Mouse (Mus musculus) ES-E14 (cell line): ENCODE data around the gene Dph6. TPM values are rescaled to one million over a fixed set of nuclear protein-coding genes. Genes with fewer than 3 reads are reported as not detected.
"Not testable (repeated sequence)": the region's sequence is repeated elsewhere in the genome, so short reads cannot be mapped to it uniquely, and the experiment has no call there.

Experiments used
- DNase-seq: peaks from one replicate; pipeline ENCODE4 v3.0.0-alpha.2; 2013; ENCODE audit warnings: low read depth, low spot score
- H3K27ac ChIP-seq: 2 replicates; pipeline ENCODE4 v1.5.1; 2012; ENCODE audit warnings: low read depth, mild to moderate bottlenecking, low read length, moderate library complexity, mixed read lengths; ENCODE audit not compliant: poor library complexity, insufficient read depth, severe bottlenecking
- H3K36me3 ChIP-seq: 2 replicates; pipeline ENCODE4 v1.6.1; 2012; ENCODE audit warnings: mild to moderate bottlenecking, low read length, moderate library complexity, mixed read lengths; ENCODE audit not compliant: control insufficient read depth, poor library complexity, insufficient read depth, severe bottlenecking
- H3K4me1 ChIP-seq, 2 experiments: fragments of 150-350 bp in 1 of 2; sonication (generic) in 1 of 2; 2 replicates each; pipeline ENCODE4 v1.6.1; 2012; ENCODE audit warnings: low read length in 2 of 2, mild to moderate bottlenecking in 1 of 2, mixed read lengths in 1 of 2; ENCODE audit not compliant: control insufficient read depth in 2 of 2, insufficient read depth in 2 of 2, poor library complexity in 1 of 2
- H3K4me3 ChIP-seq, 2 experiments: fragments of 150-350 bp in 1 of 2; sonication (generic) in 1 of 2; 2 replicates each; pipeline ENCODE4 v1.5.1; 2012; ENCODE audit warnings: low read length in 2 of 2, low read depth in 1 of 2, mild to moderate bottlenecking in 1 of 2, mixed read lengths in 1 of 2; ENCODE audit not compliant: insufficient read depth in 1 of 2, poor library complexity in 1 of 2, severe bottlenecking in 1 of 2
- H3K9ac ChIP-seq: 2 replicates; pipeline ENCODE4 v1.6.1; 2012; ENCODE audit warnings: low read depth, mild to moderate bottlenecking, low read length, mixed read lengths; ENCODE audit not compliant: poor library complexity, insufficient read depth, severe bottlenecking
- H3K9me3 ChIP-seq: fragments of 150-350 bp; sonication (generic); 2 replicates; pipeline ENCODE4 v1.6.1; 2012; ENCODE audit warnings: low read depth, mild to moderate bottlenecking, low read length; ENCODE audit not compliant: control insufficient read depth, insufficient read depth
- CHD2 ChIP-seq: IDR thresholded peaks from 2 replicates; pipeline ENCODE4 v1.6.1; 2014; ENCODE audit warnings: mild to moderate bottlenecking, low read depth, low read length, inconsistent platforms
- HCFC1 ChIP-seq: IDR thresholded peaks from 2 replicates; pipeline ENCODE4 v1.6.1; 2012; ENCODE audit warnings: low read length, inconsistent platforms, borderline replicate concordance; ENCODE audit not compliant: insufficient read depth
- MAFK ChIP-seq: IDR thresholded peaks from 2 replicates; pipeline ENCODE4 v1.6.1; 2014; ENCODE audit warnings: mild to moderate bottlenecking, low read depth, low read length, inconsistent platforms; ENCODE audit not compliant: insufficient read depth
- ZC3H11A ChIP-seq: IDR thresholded peaks from 2 replicates; pipeline ENCODE4 v1.6.1; 2012; ENCODE audit warnings: low read depth, mild to moderate bottlenecking, inconsistent platforms, low read length, borderline replicate concordance
- ZNF384 ChIP-seq: IDR thresholded peaks from 2 replicates; pipeline ENCODE4 v1.6.1; 2012; ENCODE audit warnings: low read depth, low read length, inconsistent platforms
- in situ Hi-C, 2 experiments: fragments of 600-800 bp; cut with MboI; formaldehyde crosslinking; loops; one replicate each; pipeline ENCODE4 v1.15.1; 2025; ENCODE audit warnings: low sequenced_read_pairs in 2 of 2, inconsistent platforms in 1 of 2; ENCODE audit not compliant: unreplicated experiment in 2 of 2
- total RNA-seq: library from RNA; depleted of rRNA; stranded (reverse); fragments of 300-350 nt; gene quantifications from 2 replicates; pipeline ENCODE4 v1.2.3, GENCODE M21; 2012

The Dph6 gene
- total RNA-seq, 1 experiment, result 15.3 TPM

DNA sequence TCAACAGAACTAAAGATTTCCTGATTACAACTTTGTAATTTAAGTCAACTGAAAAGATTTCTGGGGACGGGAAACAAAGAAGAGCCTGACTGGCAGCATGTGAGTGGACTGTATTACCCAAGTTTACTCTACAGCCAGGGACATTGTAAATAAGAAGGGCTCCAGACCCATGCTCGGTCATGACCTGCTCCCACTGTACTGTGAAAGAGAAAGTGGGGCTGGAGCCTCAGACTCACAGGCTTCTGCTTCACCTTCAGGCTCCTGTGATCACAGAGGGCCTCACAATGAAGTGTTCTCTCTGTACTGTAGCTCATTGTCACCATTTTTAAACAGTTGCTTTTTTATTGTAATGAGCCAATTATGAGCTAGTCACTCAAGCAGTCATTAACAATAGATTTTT, 44.7 kb downstream of the Dph6 start:
- Histone ChIP-seq H3K27ac (no peak overlapping the region), H3K9ac (no peak overlapping the region), H3K36me3 (no peaks in the 10 kb centered on the region), H3K4me1 (no peaks in the 10 kb centered on the region), H3K4me3 (no peak overlapping the region), H3K9me3 (no peaks in the 10 kb centered on the region)
- DNase-seq, result no peak
- in situ Hi-C loops, result no loop called here
- TF ChIP-seq CHD2, result no peak
- no peak for TF ChIP-seq ZC3H11A
- no peak for TF ChIP-seq ZNF384
- TF ChIP-seq HCFC1, result no peak
- no peak for TF ChIP-seq MAFK

DNA sequence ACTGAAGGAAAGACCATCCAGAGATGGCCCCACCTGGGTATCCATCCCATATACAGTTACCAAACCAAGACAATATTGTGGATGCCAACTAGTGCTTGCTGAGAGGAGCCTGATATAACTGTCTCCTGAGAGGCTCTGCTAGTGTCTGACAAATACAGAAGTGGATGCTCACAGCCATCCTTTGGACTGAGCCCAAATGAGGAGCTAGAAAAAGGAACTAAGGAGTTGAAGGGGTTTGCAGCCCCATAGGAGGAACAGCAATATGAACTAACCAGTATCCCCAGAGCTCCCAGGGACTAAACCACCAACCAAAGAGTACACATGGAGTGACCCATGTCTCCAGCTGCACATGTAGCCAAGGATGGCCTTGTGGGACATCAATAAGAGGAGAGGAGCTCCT, 49.6 kb downstream of the Dph6 start:
- H3K9me3 ChIP-seq, H3K4me1 ChIP-seq, H3K9ac ChIP-seq, in situ Hi-C loops, H3K4me3 ChIP-seq, H3K27ac ChIP-seq, DNase-seq, H3K36me3 ChIP-seq: not testable (repeated sequence)

DNA sequence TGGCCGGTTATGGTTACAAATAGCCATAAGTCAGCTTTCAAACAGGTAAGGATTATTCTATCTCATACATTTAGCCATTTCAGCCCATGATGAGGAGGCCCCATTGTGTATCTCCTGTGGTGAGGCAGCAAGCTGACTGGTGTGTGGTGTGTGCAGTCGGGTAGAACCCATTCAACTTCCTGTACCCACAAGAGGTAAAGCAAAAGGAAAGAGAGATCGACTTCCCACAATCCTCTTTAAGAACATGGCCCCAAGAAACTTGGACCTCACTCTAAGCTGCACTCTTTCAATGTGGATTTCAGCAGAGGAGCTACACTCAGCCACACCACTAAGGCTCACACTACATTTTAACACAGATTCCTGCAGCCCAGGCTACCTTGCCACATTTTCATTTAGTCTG, 53.6 kb downstream of the Dph6 start:
- in situ Hi-C loops, result no loop called here
- H3K36me3 ChIP-seq, result no peaks in the 10 kb centered on the region

DNA sequence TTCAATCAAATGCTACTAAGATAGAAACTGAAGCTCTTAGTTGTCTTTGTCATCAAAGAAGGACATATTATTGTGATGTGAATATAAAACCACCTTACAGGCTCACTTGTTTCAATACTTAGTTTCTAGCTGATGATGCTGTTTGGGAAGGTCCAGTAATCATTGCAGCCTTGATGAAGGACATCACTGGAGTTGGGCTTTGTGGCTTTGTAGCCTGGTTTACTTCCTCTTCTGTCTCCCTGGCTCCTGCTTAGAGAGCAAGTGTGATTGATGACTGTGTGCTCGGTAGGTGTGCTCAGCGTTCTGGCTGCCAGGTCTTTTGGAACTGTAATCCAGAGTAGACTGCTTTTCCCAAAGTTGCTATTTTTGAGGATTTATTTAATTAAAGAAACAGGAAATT, 55.0 kb downstream of the Dph6 start:
- no peaks in the 10 kb centered on the region for H3K9me3 ChIP-seq
- H3K4me1 ChIP-seq, result no peaks in the 10 kb centered on the region
- H3K36me3 ChIP-seq, result no peaks in the 10 kb centered on the region
- no peak for DNase-seq
- H3K4me3 ChIP-seq, result no peak overlapping the region
- in situ Hi-C loops, result no loop called here
- H3K9ac ChIP-seq, result no peak overlapping the region
- TF ChIP-seq ZC3H11A, result no peak
- TF ChIP-seq ZNF384, result no peak
- no peak for TF ChIP-seq MAFK
- TF ChIP-seq CHD2, result no peak
- TF ChIP-seq HCFC1, result no peak
- no peak overlapping the region for H3K27ac ChIP-seq

More for the DNA sequence above, 53.6 kb downstream of the Dph6 start:
- Histone ChIP-seq H3K27ac (no peak overlapping the region), H3K4me3 (no peak overlapping the region), H3K9me3 (no peaks in the 10 kb centered on the region), H3K4me1 (no peaks in the 10 kb centered on the region), H3K9ac (no peak overlapping the region)
- no peak for DNase-seq
- no peak for TF ChIP-seq ZC3H11A
- no peak for TF ChIP-seq CHD2
- no peak for TF ChIP-seq MAFK
- no peak for TF ChIP-seq ZNF384
- no peak for TF ChIP-seq HCFC1

DNA sequence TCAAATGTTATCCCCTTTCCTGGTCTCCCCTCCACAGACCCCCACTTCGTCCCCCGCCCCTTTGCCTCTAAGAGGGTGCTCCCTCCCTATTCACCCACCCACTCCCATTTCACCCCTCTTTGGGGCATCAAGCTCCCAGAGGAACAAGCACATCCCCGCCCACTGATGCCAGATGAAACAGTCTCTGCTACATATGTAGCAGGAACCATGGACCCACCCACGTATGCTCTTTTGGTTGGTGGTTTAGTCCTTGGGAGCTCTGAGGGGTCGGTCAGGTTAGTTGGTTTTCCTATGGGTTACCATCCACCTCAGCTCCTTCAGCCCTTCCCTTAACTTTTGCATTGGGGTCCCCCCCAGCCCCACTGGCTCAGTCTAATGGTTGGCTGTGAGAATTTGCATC, 61.4 kb downstream of the Dph6 start:
- Histone ChIP-seq H3K4me1 (no peaks in the 10 kb centered on the region), H3K27ac (no peak overlapping the region), H3K9me3 (no peaks in the 10 kb centered on the region), H3K4me3 (no peak overlapping the region), H3K9ac (no peak overlapping the region), H3K36me3 (no peaks in the 10 kb centered on the region)
- in situ Hi-C loops, result no loop called here
- no peak for DNase-seq
- TF ChIP-seq ZNF384 (no peak), MAFK (no peak), CHD2 (no peak), ZC3H11A (no peak), HCFC1 (no peak)
